Mouse (Mus musculus) intestine, embryonic 14.5 days (tissue): ENCODE results near the gene Pla2g7. TPM values are rescaled to one million over a fixed set of nuclear protein-coding genes. Genes with fewer than 3 reads are reported as not detected.

Experiments used
- ATAC-seq: fragments of 200-750 bp; cut with Nextera tagmentation; replicated peaks from 2 replicates; pipeline ENCODE4 v1.8.0; 2017; ENCODE audit warnings: low read depth, moderate number of reproducible peaks, moderate TSS enrichment, moderate library complexity; ENCODE audit not compliant: low FRiP score, low TSS enrichment
- DNase-seq: peaks from one replicate; pipeline ENCODE4 v3.0.0-alpha.2; 2018; ENCODE audit warnings: low spot score
- H3K27ac ChIP-seq: fragments of 300-500 bp; sonication (generic); 2 replicates; pipeline ENCODE4 v1.5.1; 2014; ENCODE audit warnings: low read depth, mild to moderate bottlenecking, control low read depth
- H3K27me3 ChIP-seq: fragments of 300-500 bp; sonication (generic); replicated peaks from 2 replicates; pipeline ENCODE4 v1.6.1; 2014; ENCODE audit warnings: low read length, control low read depth; ENCODE audit not compliant: control insufficient read depth, insufficient read depth
- H3K36me3 ChIP-seq: fragments of 300-500 bp; sonication (generic); 2 replicates; pipeline ENCODE4 v1.6.1; 2014; ENCODE audit warnings: low read length, control low read depth; ENCODE audit not compliant: control insufficient read depth, insufficient read depth
- H3K4me1 ChIP-seq: fragments of 300-500 bp; sonication (generic); replicated peaks from 2 replicates; pipeline ENCODE4 v1.6.1; 2014; ENCODE audit warnings: low read length, control low read depth, mixed read lengths; ENCODE audit not compliant: control insufficient read depth, insufficient read depth
- H3K4me2 ChIP-seq: fragments of 300-500 bp; sonication (generic); 2 replicates; pipeline ENCODE4 v1.6.1; 2014; ENCODE audit warnings: low read length
- H3K4me3 ChIP-seq: fragments of 300-500 bp; sonication (generic); 2 replicates; pipeline ENCODE4 v1.5.1; 2014; ENCODE audit warnings: low read depth, low read length, control low read depth, mixed read lengths
- H3K9ac ChIP-seq: fragments of 300-500 bp; sonication (generic); 2 replicates; pipeline ENCODE4 v1.6.1; 2014; ENCODE audit warnings: mild to moderate bottlenecking, low read length
- H3K9me3 ChIP-seq: fragments of 300-500 bp; sonication (generic); 2 replicates; pipeline ENCODE4 v1.6.1; 2016; ENCODE audit warnings: low read length, control low read depth; ENCODE audit not compliant: control insufficient read depth
- WGBS: fragments of 180-500 bp; shearing (Covaris S2); extraction: QIAGEN DNeasy Blood & Tissue Kit; methylation state at CpG from one replicate; pipeline ENCODE4 v1.1.7; 2014; 5-methylcytosine and 5-hydroxymethylcytosine counted together
- polyA plus RNA-seq: library from polyadenylated mRNA; unstranded; fragments of >200 nt; fragmentation: Nextera tagmentation; extraction: Ambion mirVana; gene quantifications from 2 replicates; pipeline ENCODE4 v1.2.1, GENCODE M21; 2014

Pla2g7 gene
- polyA plus RNA-seq, 1 experiment from 2014 or later = 9.5 TPM

- H3K9me3 ChIP-seq = 0 out of 2 replicates have a peak, but pooled peaks cover 3% of the 10 kb centered on the region
- peak overlapping the region; percentile 36 for H3K4me3 ChIP-seq
- peaks cover 7% of the 10 kb centered on the region; the same call in 1 of the 2 replicates for H3K4me1 ChIP-seq
- peak; percentile 58 for DNase-seq
- H3K27me3 ChIP-seq = peaks cover 38% of the 10 kb centered on the region
- H3K36me3 ChIP-seq = no peaks in the 10 kb centered on the region
- no peak overlapping the region for H3K27ac ChIP-seq
- WGBS = 23% methylated on average over 24 of the region's 24 CpGs
- H3K9ac ChIP-seq = no peak overlapping the region
- peak overlapping the region; percentile 62 for H3K4me2 ChIP-seq
- ATAC-seq = no peak
Observed at GRCm38 (mm10) chr17:43629026-43629495, 61.2 kb downstream of the Pla2g7 start.

GRCm38 (mm10) chr17:43629496-43630426 lies 61.9 kb downstream of the Pla2g7 start, which contains the start of gene Tdrd6:
Gene Tdrd6 (minus strand): TSS chr17:43630299.
- H3K4me3 ChIP-seq = peak within 1 kb of the TSS; percentile 36
- ATAC-seq (peak; percentile 36; the same call in 1 of the 2 replicates), DNase-seq (peak; percentile 66)
- 4% methylated on average over 79 of the region's 83 CpGs for WGBS
- 0 out of 2 replicates have a peak, but pooled peaks cover 3% of the 10 kb centered on the region for H3K9me3 ChIP-seq
- H3K27ac ChIP-seq = no peak within 1 kb of the TSS
- peak within 1 kb of the TSS; percentile 22; the same call in 1 of the 2 replicates for H3K9ac ChIP-seq
- H3K4me2 ChIP-seq = peak within 1 kb of the TSS; percentile 62
- no peaks in the 10 kb centered on the region for H3K36me3 ChIP-seq
- peaks cover 38% of the 10 kb centered on the region for H3K27me3 ChIP-seq
- peaks cover 7% of the 10 kb centered on the region; the same call in 1 of the 2 replicates for H3K4me1 ChIP-seq

DNA sequence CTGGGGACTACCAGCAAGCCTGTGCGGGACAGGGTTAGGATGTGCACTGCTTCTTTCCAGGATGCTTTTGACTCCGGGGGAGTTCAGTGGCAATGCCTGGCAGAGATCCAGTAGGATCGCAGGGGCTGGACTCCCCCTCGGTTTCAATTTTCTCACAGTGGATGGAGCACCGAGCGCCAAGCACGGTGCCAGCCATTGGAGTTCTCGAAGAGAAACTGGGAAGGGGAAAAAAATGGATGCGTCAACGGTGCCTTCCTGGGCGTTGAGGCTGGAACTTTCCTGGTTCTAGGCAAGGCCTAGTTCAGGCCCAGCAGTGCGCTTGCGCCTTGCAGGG lies 62.5 kb downstream of the Pla2g7 start:
- no peak for DNase-seq
- WGBS = 49% methylated on average over 13 of the region's 13 CpGs
- H3K9me3 ChIP-seq = 0 out of 2 replicates have a peak, but pooled peaks cover 3% of the 10 kb centered on the region
- H3K9ac ChIP-seq = no peak overlapping the region
- H3K27ac ChIP-seq = no peak overlapping the region
- H3K4me1 ChIP-seq = peaks cover 7% of the 10 kb centered on the region; the same call in 1 of the 2 replicates
- no peaks in the 10 kb centered on the region for H3K36me3 ChIP-seq
- H3K4me2 ChIP-seq = peak overlapping the region; percentile 62
- peak overlapping the region; percentile 36; the same call in 1 of the 2 replicates for H3K4me3 ChIP-seq
- no peak for ATAC-seq
- peaks cover 38% of the 10 kb centered on the region for H3K27me3 ChIP-seq

- Histone ChIP-seq H3K4me1 (no peaks in the 10 kb centered on the region), H3K4me2 (no peak overlapping the region), H3K27me3 (no peaks in the 10 kb centered on the region), H3K9me3 (no peaks in the 10 kb centered on the region), H3K36me3 (no peaks in the 10 kb centered on the region), H3K4me3 (no peak overlapping the region), H3K27ac (no peak overlapping the region), H3K9ac (no peak overlapping the region)
- WGBS = 90% methylated on average over 4 of the region's 4 CpGs
- DNase-seq (no peak), ATAC-seq (no peak)
Observed at GRCm38 (mm10) chr17:43637146-43637545, 69.2 kb downstream of the Pla2g7 start.

GRCm38 (mm10) chr17:43640825-43641224 lies 72.9 kb downstream of the Pla2g7 start:
- DNase-seq = no peak
- 79% methylated on average over 1 of the region's 1 CpGs for WGBS
- Histone ChIP-seq H3K27ac (no peak overlapping the region), H3K9me3 (no peaks in the 10 kb centered on the region), H3K4me2 (no peak overlapping the region), H3K27me3 (no peaks in the 10 kb centered on the region), H3K4me3 (no peak overlapping the region), H3K36me3 (peaks cover 5% of the 10 kb centered on the region; the same call in 1 of the 2 replicates), H3K4me1 (no peaks in the 10 kb centered on the region), H3K9ac (no peak overlapping the region)
- no peak for ATAC-seq

DNA sequence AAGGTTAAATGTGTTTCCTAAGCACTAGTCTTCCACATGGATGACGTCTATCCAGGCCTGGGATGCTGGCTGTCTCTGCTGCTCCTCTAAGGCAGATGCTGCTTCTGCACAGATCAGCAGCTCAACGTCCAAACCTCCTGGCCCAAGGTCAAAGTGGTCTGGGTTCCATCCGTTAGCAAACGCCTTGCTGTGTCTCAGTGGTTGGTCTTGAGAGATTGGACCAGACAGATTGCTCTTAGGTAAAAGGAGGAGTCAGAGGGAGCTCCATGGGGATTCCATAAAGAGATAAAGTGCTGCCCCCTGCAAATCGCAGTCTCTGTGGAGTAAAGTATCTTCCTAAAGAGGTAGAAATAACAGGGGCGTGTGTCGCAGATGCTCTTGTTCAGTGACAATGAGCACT lies 75.3 kb downstream of the Pla2g7 start:
- no peaks in the 10 kb centered on the region for H3K4me1 ChIP-seq
- no peak overlapping the region for H3K9ac ChIP-seq
- WGBS = 73% methylated on average over 7 of the region's 7 CpGs
- H3K27ac ChIP-seq = no peak overlapping the region
- peaks cover 17% of the 10 kb centered on the region; the same call in 1 of the 2 replicates for H3K36me3 ChIP-seq
- no peaks in the 10 kb centered on the region for H3K9me3 ChIP-seq
- ATAC-seq = no peak
- H3K27me3 ChIP-seq = no peaks in the 10 kb centered on the region
- H3K4me2 ChIP-seq = no peak overlapping the region
- no peak for DNase-seq
- no peak overlapping the region for H3K4me3 ChIP-seq

DNA sequence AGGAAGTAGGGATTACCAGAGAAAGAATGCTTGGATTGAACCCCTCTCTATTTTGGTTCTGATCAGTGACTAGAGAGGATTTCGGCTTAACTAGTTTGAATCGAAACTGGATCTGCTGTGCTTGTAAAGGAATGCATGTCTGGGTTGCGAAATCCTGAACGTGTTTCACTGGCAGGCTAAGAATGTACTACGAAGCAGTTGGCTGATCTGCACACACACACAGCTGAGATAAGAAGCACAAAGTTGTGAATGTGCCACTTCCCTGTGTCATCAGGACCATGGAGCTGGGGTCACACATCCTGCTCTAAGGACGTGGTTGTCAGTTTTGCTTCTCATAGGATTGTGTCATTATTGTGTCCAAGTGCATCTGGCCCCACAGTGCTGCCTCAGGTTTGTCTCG lies 76.5 kb downstream of the Pla2g7 start:
- DNase-seq (no peak), ATAC-seq (no peak)
- no peak overlapping the region for H3K9ac ChIP-seq
- H3K4me2 ChIP-seq = no peak overlapping the region
- no peaks in the 10 kb centered on the region for H3K9me3 ChIP-seq
- H3K36me3 ChIP-seq = peaks cover 18% of the 10 kb centered on the region; the same call in 1 of the 2 replicates
- H3K4me3 ChIP-seq = no peak overlapping the region
- no peaks in the 10 kb centered on the region for H3K4me1 ChIP-seq
- H3K27me3 ChIP-seq = no peaks in the 10 kb centered on the region
- WGBS = 70% methylated on average over 7 of the region's 7 CpGs
- no peak overlapping the region for H3K27ac ChIP-seq

- no peak for DNase-seq
- no peaks in the 10 kb centered on the region for H3K27me3 ChIP-seq
Observed at GRCm38 (mm10) chr17:43645136-43645535, 77.2 kb downstream of the Pla2g7 start.

More at GRCm38 (mm10) chr17:43645136-43645535, 77.2 kb downstream of the Pla2g7 start:
- no peak overlapping the region for H3K9ac ChIP-seq
- no peak overlapping the region for H3K4me3 ChIP-seq
- peaks cover 23% of the 10 kb centered on the region; the same call in 1 of the 2 replicates for H3K36me3 ChIP-seq
- no peaks in the 10 kb centered on the region for H3K9me3 ChIP-seq
- H3K27ac ChIP-seq = no peak overlapping the region
- 93% methylated on average over 3 of the region's 3 CpGs for WGBS
- H3K4me1 ChIP-seq = no peaks in the 10 kb centered on the region
- no peak overlapping the region for H3K4me2 ChIP-seq
- no peak for ATAC-seq
